Mouse (Mus musculus) layer of hippocampus, adult 9-10 months (tissue): Measurements from ENCODE around the gene Gm20388.

Experiments used
- DNase-seq: peaks from one replicate; pipeline ENCODE4 v3.0.0; 2022; ENCODE audit warnings: low spot score

Gene Gm20388

DNA sequence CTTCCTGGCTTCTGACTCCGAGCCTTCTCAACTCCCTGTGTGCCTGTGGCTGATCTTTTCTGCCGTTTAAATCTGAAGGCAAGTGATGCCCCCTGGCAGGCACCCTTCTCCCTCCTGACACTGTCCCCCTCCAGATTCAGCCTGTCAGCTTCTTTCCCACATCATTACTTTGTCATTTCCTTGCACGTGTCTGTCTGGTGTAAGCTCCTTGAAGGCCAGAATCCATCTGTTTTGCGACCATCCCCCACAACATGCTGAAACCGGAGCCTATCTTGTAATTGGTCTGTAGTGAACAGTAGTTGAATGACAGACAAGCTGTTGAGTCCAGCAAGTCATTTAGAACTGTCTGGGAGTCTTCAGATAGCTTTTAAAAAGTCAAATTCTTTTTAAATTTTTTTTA is 134.8 kb downstream of the Gm20388 start:
- DNase-seq: no peak

- peak; percentile 61 for DNase-seq
Measured at GRCm38 (mm10) chr8:120046258-120047020, 135.8 kb downstream of the Gm20388 start.

- DNase-seq: no peak
Measured at GRCm38 (mm10) chr8:120049949-120050348, 139.3 kb downstream of the Gm20388 start.

DNA sequence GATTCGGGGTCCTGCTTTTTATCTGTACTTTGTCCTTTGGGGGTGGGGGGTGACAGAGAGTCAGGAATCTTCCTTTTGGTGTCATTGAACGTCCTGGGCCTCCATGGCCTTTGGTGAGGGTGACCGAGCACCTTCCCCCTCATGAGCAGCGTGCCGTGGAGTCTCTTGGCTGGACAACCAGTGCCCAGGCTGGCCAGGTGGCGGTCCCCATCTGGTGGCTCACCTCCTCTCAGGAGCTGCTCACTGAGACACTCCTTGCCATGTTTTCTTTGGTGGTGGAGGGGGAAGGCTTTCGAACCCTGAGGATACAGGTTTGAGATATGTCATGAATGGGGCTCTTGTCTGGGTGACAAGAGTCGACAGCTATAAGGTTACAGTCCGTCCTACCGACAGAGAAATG is 139.7 kb downstream of the Gm20388 start:
- DNase-seq: no peak

GRCm38 (mm10) chr8:120051006-120051405 is 140.4 kb downstream of the Gm20388 start:
- no peak for DNase-seq

DNA sequence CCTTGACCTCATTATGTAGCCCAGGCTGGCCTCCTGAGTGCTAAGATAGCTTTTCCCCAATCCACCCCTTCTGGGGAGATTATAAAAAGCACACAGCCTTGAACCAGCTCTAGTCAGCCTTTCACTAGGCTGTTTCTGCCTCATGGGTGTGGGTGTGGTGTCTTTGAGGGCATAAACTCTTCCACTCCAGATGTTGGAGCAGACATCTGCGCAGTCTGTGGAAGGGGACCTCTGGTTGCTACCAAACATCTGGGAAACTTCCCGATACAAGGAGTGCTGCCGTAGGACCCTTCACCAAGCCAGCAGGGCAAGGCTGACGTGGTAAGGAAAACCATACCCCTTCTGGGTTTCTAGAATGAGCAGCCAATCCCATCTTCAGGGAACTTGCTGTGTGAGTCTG is 141.3 kb downstream of the Gm20388 start:
- no peak for DNase-seq

DNA sequence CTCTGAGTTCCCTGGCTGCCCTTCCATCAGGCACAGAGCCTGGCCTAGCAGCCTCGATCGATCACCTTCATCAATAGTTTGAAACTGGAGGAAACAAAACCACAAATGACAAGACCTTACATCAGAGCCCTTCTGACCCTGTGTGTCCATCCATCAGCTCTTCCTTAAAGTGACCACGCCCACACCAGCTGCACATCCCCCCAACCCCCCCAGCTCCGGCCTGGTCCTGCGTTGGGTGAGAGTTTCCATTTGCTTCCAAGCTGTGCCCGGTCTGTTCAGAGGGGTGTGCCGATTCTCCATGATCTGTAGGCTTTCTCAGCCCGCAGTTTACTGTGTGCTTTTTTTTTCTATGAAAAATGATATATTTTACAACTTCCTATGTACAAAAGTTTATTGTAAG is 141.7 kb downstream of the Gm20388 start:
- DNase-seq: no peak

DNA sequence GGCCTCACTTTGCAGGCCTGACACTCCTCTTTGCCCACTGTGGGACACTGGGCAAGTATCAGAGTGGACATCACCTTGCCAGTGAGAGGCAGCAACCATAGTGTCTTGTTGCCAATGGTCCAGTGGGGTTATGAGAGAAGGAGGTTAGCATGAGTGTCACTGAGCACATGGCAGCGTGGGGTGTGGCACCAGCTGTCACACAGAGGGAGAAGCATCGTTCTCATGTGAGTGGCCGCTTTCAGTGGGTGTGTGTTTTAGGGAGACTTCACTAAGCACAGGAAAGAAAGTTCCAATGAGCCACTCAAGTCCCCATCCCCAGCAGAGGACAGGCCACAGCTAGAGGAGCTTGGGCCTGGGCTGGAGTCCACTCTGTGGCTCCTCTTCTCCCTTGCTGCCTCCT is 144.2 kb downstream of the Gm20388 start:
- no peak for DNase-seq

GRCm38 (mm10) chr8:120057078-120057477 is 146.4 kb downstream of the Gm20388 start:
- DNase-seq: no peak

DNA sequence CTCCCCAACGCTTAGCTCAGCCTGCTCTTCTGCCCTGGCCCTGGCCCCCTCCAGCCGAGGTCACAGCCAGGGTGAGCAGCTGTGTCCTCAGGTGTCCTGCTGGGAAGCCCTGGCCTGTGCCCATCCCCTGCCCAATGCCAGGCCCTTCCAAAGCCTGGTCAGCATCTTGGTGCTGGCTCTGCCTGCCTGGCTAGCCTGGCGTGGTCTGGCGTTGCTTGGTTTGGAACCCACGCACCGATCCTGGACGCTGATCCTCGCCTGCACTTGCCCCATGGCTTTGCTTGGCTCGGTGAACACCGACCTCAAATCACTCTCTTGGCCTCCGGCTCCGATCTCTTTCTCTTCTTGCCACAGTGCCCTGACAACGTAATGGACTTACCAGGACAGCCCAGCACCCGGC is 152.1 kb downstream of the Gm20388 start:
- DNase-seq: no peak

- DNase-seq: no peak
Measured at GRCm38 (mm10) chr8:120063326-120063725, 152.7 kb downstream of the Gm20388 start.

DNA sequence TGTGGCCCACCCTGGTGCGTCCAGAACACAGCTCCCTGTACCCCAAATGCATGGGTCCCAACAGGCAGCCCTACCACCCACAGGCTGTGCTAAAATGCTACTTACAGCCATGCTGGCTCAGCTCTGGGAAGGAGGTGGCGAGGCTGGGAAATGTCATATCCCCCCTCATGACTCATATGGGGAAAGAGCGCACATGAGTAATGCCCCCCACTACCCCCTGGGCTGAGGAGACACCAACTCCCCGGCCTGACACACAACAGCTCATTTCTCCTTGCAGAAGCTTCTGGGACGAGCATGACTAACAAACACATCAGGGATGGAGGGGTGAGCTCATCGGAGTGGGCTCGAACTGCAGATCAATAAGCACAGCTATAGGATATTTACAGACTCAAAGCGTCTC is 155.0 kb downstream of the Gm20388 start:
- no peak for DNase-seq

GRCm38 (mm10) chr8:120066226-120066625 is 155.6 kb downstream of the Gm20388 start:
- DNase-seq: no peak

- no peak for DNase-seq
Measured at GRCm38 (mm10) chr8:120067936-120068668, 157.5 kb downstream of the Gm20388 start.

DNA sequence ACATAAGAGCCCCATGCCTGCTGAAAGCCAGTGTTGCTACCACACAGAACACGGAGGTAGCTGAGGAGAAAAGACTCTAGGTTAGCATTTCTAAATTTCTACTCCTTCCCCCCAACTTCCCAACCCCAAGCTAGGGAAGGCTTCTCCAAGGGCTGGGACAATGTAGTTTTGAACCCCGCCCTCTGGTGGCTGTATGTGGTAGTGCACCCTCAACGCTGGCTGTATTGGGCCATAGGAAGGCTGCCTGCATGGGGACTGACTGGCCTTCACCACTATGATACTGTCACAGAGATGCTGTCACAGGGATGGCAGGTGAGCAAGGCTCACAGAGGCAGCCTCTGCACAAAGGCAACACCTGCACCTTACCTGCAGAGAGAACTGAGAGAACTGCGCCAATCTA is 161.0 kb downstream of the Gm20388 start:
- peak; percentile 79 for DNase-seq

DNA sequence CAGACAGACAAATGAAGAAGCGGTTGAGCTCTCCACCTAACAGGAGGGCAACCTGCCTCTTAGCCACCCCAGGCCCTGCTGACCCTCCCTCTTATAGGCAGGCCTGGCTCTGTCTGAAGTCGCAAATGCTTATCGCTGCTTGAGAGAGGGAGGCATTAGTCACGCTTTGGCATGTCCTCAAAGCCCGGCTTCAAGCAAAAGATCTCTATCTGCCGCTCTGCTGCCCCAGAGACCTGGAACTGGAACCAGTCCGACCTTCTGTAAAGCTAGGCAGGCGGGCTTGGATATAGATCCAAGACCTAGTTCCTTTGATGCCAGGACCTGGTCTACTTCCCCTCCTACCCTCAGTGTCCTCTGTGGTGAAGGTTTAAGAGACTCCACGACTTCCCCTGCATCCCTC is 161.6 kb downstream of the Gm20388 start:
- DNase-seq: no peak

DNA sequence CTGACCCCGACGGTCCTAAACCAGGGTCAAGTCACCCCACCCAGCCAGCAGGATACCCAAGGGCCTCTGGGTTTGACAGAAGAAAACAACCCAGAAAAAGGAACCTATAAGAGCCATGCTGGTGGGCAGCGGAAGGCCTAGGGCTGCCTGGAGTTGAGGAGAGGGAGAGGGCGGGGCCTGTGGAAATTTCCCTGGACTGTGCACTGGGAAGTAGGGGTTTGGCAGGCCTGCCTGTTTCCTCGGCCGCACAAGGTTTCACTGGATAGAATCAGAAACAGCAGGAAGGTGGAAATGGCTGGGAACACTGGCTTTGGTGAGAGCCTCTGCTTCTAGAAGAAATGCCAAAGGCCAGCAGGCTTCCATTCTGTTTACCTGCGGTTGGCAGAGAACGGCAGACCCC is 162.2 kb downstream of the Gm20388 start:
- no peak for DNase-seq

GRCm38 (mm10) chr8:120074516-120074915 is 163.9 kb downstream of the Gm20388 start:
- DNase-seq: no peak

DNA sequence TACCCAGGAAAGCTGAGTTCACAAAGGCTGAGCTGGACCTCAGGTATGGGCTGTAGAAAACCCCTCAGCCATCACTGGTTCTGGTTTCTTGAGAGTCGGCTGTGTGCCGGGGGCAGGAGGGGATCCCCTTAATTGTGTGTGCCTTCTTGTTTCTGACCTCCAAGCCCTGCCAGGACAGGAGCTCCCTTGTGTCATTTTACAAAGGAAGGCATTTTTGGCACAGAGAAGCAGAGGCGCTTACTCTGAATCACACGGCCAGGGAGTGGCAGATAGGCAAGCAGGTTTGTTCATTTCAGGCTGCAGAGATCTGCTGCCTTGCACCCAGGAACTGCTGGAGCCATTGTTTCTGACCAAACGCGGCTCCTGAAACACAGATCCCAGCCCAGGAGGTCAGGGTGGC is 164.7 kb downstream of the Gm20388 start:
- no peak for DNase-seq

GRCm38 (mm10) chr8:120078080-120078479 is 167.4 kb downstream of the Gm20388 start:
- DNase-seq: no peak

DNA sequence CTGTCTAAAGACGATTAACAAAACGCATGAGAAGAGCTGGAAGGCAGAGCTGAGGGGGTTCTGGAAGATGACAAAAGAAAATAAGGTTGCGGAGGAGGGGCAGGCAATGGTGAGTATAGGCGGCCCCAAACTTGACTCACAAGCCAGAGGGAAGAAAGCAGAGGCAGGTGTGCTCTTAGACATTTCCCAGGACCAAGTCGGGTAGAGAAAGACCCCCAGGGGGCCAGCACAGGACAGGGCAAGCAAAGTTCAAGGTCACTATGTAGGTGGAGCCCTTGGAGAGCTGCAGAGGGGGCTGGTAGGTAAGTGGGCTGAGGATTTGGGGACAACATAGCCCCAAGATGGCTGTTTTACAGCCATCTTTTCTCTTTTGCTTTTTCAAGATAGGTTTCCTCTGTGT is 168.7 kb downstream of the Gm20388 start:
- no peak for DNase-seq

GRCm38 (mm10) chr8:120083261-120083660 is 172.6 kb downstream of the Gm20388 start:
- DNase-seq: no peak

DNA sequence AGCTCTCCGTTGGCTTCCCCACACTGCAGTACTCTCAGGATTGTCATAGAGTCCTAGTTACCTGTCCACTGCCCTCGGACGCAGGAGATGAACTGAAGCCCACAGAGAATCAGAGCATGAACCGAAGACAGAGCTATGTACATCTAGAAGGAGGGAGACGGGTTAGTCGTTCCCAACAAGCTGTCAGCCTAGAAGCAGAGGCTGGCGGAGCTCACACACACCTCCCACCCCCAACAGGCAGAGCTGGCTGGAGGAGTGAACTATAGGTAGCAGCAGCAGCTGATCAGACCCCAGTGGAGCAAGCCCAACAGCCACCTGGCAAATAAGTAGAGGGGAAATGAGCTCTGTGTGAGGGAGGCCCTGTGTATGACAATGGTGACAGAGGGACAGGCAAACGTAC is 174.1 kb downstream of the Gm20388 start:
- DNase-seq: no peak

- no peak for DNase-seq
Measured at GRCm38 (mm10) chr8:120089511-120089910, 178.9 kb downstream of the Gm20388 start.
